Mouse (Mus musculus) CH12.LX (cell line): ENCODE results near the gene Prr36.

Source experiments
- CTCF ChIP-seq, 2 experiments: IDR thresholded peaks in 1 of 2; conservative IDR thresholded peaks in 1 of 2; 2 replicates each; pipeline ENCODE4 v1.5.1; 2011 to 2012; ENCODE audit warnings: low read depth in 2 of 2, low read length in 2 of 2, improper control_type of control experiment in 1 of 2, inconsistent platforms in 1 of 2, mild to moderate bottlenecking in 1 of 2, moderate library complexity in 1 of 2
- EP300 ChIP-seq: IDR thresholded peaks from 2 replicates; pipeline ENCODE4 v1.6.1; 2011; ENCODE audit warnings: low read length, improper control_type of control experiment
- KAT2A ChIP-seq: IDR thresholded peaks from 2 replicates; pipeline ENCODE4 v1.6.1; 2012; ENCODE audit warnings: low read length, improper control_type of control experiment, inconsistent platforms; ENCODE audit not compliant: insufficient replicate concordance
- MAZ ChIP-seq: IDR thresholded peaks from 2 replicates; pipeline ENCODE4 v1.6.1; 2012; ENCODE audit warnings: low read depth, mild to moderate bottlenecking, inconsistent platforms, low read length, improper control_type of control experiment, moderate library complexity
- POLR2A ChIP-seq: IDR thresholded peaks from 2 replicates; pipeline ENCODE4 v1.6.1; 2011; ENCODE audit warnings: low read depth, mild to moderate bottlenecking, improper control_type of control experiment, low read length
- RAD21 ChIP-seq: IDR thresholded peaks from 2 replicates; pipeline ENCODE4 v1.6.1; 2011; ENCODE audit warnings: low read depth, mild to moderate bottlenecking, low read length, improper control_type of control experiment, moderate library complexity
- SMC3 ChIP-seq: IDR thresholded peaks from 2 replicates; pipeline ENCODE4 v1.6.1; 2011; ENCODE audit warnings: low read depth, low read length, improper control_type of control experiment
- USF1 ChIP-seq: IDR thresholded peaks from 2 replicates; pipeline ENCODE4 v1.6.1; 2014; ENCODE audit warnings: low read depth, mild to moderate bottlenecking, inconsistent platforms, low read length, improper control_type of control experiment
- ZMIZ1 ChIP-seq: IDR thresholded peaks from 2 replicates; pipeline ENCODE4 v1.6.1; 2012; ENCODE audit warnings: low read depth, mild to moderate bottlenecking, inconsistent platforms, low read length, improper control_type of control experiment

- TF ChIP-seq CTCF (conservative IDR thresholded peaks at IDR 0.05 in 1 of 2, IDR thresholded peaks at IDR 0.05 in 1 of 2; ENCODE audit: low read depth in 2 of 2, low read length in 2 of 2) (no peak), USF1 (no peak), POLR2A (no peak), RAD21 (no peak), SMC3 (no peak), EP300 (no peak), ZMIZ1 (no peak), MAZ (no peak), KAT2A (no peak)
These were observed 9.1 kb upstream of the Prr36 start for GRCm38 (mm10) chr8:4226323-4226722.
